Mouse (Mus musculus) E14TG2a.4 (cell line): Measurements from ENCODE around the gene Kbtbd3.

Source experiments
- CTCF ChIP-seq: conservative IDR thresholded peaks from 2 replicates; pipeline ENCODE4 v1.5.1; 2014; ENCODE audit warnings: low read length
- NANOG ChIP-seq: IDR thresholded peaks from 2 replicates; pipeline ENCODE4 v1.6.1; 2014; ENCODE audit warnings: borderline replicate concordance, low read length, mixed read lengths

- TF ChIP-seq CTCF = no peak
- no peak for TF ChIP-seq NANOG
Measured at GRCm38 (mm10) chr9:4260746-4261090, 48.9 kb upstream of the Kbtbd3 start.
